Mouse (Mus musculus) Patski (cell line): ENCODE measurements around the gene Mageb2. TPM values are rescaled to one million over a fixed set of nuclear protein-coding genes. Genes with fewer than 3 reads are reported as not detected.
"Not testable (repeated sequence)": the region's sequence is repeated elsewhere in the genome, so short reads cannot be mapped to it uniquely, and the experiment has no call there.

Experiments used
- ATAC-seq: fragments of 100-300 bp; one replicate; pipeline ENCODE4 v1.8.0; 2021
- CTCF ChIA-PET: fragments of 350-600 bp; sonication (Branson Sonifier 250); formaldehyde crosslinking; loops from one replicate; lab custom pipeline; 2022; ENCODE audit warnings: inconsistent platforms; lab: Charles Lee
- POLR2A ChIA-PET: fragments of 350-600 bp; sonication (Branson Sonifier 250); formaldehyde crosslinking; loops from one replicate; lab custom pipeline; 2022; ENCODE audit warnings: antibody characterized with exemption, inconsistent platforms; lab: Charles Lee
- DNase-seq: peaks from one replicate; pipeline ENCODE4 v3.0.0-alpha.2; 2011; ENCODE audit warnings: low read depth, low spot score
- H3K27me3 ChIP-seq: fragments of 371-371 bp; one replicate; pipeline ENCODE4 v1.5.1; 2021
- in situ Hi-C: fragments of 300-500 bp; cut with MboI; formaldehyde crosslinking; loops from 3 replicates; pipeline ENCODE4 v1.11.1; 2018; ENCODE audit warnings: low pct_unique_long_range_greater_than_20kb, mixed read lengths
- polyA plus RNA-seq: library from polyadenylated mRNA; unstranded; gene quantifications from one replicate; pipeline ENCODE4 v1.2.3, GENCODE M21; 2021

Mageb2 gene
- polyA plus RNA-seq = not detected

GRCm38 (mm10) chrX:91331390-91331789, at the start of gene Mageb2:
Gene Mageb2, plus strand, starts transcription at chrX:91331690.
- ATAC-seq, DNase-seq, CTCF ChIA-PET, in situ Hi-C loops, POLR2A ChIA-PET, H3K27me3 ChIP-seq: not testable (repeated sequence)

- H3K27me3 ChIP-seq, DNase-seq, POLR2A ChIA-PET, CTCF ChIA-PET, in situ Hi-C loops, ATAC-seq: not testable (repeated sequence)
Measured at GRCm38 (mm10) chrX:91313256-91313655, 18.2 kb upstream of the Mageb2 start.

Other genes with a start within 250 kb of the Mageb2 start
- not detected for gene Gm5072, start 60.8 kb downstream of the Mageb2 start, polyA plus RNA-seq
- gene Gm8914, start 148.4 kb downstream of the Mageb2 start, polyA plus RNA-seq = not detected
- gene 1700084M14Rik, start 244.2 kb downstream of the Mageb2 start, polyA plus RNA-seq = not detected